Mouse (Mus musculus): ENCODE results near the gene Abhd18.
"Not testable (repeated sequence)": the region's sequence is repeated elsewhere in the genome, so short reads cannot be mapped to it uniquely, and the experiment has no call there.

Abhd18 gene

GRCm38 (mm10) chr3:40846957-40847017 lies at the start of gene Abhd18:
Gene Abhd18, plus strand, starts transcription at chr3:40846970.
- not testable (repeated sequence) for DNase-seq (ENCODE audit: low read depth, low spot score)

DNA sequence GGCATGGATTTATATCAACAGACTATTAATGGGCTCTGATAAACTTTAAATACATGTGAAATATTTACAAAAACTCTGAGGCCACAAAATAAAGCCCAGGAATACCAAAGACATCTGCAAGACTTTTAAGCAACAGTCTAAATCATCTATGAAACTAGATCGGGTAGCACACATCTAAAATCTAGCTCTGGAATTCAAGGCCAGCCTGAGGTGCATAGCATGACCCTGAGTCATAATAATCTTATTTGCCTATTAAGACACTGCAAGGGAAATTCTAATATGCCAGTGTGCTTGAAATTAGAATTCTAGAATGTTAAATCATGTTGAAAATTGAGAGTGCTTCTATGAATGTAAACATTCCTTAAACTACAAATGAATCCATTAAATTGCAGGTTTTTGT lies 48.7 kb upstream of the Abhd18 start:
- no peak for DNase-seq (ENCODE audit: low read depth, low spot score)

DNA sequence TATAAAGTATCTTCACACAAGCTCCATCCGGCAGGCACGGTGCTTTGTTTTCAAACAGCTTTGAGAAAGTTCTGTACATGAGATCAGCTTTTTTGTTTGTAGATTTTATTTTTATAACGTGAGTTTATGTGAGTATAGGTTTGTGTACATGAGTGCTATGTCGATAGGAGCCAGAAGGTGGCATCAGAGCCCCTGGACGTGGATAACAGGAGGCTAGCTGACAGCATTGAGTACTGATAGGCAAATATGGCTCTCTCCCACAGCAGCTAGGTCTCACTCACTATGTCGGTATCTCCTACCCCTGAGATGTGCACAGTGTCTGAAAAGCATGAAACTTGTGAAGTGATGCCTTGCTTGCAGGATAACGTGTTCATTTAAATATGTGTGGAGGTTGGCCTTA lies 48.3 kb upstream of the Abhd18 start:
- peak; percentile 87 for DNase-seq (ENCODE audit: low read depth, low spot score)

DNA sequence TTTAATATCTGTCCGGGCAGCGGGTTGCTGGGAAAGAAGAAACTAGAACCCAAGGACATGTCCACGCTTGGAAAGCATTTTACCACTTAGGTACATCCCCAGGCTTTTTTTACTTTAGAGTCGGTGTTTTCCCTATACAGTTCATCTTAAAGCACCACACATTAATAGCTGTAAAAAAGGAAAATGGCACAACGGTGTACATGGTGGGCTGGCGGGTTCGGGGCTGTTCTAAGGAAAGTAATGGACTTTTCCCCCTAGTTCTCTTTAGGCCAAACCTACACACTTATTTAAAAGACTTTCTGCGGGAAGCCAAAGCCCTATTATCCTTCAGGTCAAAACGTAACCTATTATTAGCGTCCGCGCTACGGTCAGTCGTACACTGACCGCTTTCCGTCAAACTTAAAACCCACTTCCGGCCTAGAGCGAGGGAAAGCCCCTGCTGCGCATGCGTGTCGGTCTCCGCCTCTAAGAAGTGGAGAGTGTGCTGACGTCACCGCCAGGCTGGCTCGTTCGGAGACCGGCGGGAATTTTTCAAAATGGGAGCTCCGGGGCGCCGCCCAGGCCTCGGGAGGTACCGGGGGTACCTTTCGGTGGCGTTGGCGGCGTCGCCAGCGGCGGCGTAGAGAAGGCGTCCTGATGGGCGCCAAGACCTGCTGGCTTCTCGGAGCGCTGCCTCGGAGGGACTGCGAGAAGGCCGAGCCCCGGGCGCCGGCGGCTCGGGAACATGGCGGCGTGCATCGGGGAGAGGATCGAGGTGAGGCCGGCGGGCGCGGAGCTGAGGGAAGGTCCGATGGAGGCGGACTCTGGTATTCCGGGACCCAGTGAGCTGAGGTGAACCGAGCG lies 47.0 kb upstream of the Abhd18 start, which contains the start of gene Plk4:
Plk4 (plus strand) TSS at position 490 of the 843 bp plus-strand sequence.
- peak; percentile 97 for DNase-seq (ENCODE audit: low read depth, low spot score)

DNA sequence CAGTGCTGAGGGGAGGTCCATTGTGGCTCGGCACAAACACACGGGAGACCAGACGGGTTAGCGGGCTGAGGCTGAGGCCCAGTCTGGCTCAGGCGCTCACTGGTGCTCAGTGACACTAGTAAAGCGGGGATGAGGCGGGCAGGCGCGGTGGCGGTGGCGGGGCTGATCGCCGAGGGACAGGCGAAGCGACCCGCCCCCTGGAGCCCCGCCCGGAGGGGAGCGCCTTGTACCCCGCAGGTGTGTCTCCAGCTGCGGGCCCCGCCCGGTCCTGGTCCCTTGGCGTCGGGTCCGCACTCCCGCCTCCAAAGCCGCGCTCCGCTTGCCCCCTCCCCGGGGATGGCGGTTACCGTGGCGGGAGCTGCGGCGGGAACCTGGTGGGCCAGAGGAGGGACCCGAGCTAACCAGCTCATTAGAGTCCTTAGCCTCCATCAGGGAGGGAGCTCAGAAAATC lies 46.4 kb upstream of the Abhd18 start:
- peak; percentile 87 for DNase-seq (ENCODE audit: low read depth, low spot score)

- DNase-seq (ENCODE audit: low read depth, low spot score) = peak; percentile 53
Observed at GRCm38 (mm10) chr3:40806871-40807270, 39.9 kb upstream of the Abhd18 start.

GRCm38 (mm10) chr3:40808686-40809085 lies 38.1 kb upstream of the Abhd18 start:
- DNase-seq (ENCODE audit: low read depth, low spot score) = peak; percentile 34

DNA sequence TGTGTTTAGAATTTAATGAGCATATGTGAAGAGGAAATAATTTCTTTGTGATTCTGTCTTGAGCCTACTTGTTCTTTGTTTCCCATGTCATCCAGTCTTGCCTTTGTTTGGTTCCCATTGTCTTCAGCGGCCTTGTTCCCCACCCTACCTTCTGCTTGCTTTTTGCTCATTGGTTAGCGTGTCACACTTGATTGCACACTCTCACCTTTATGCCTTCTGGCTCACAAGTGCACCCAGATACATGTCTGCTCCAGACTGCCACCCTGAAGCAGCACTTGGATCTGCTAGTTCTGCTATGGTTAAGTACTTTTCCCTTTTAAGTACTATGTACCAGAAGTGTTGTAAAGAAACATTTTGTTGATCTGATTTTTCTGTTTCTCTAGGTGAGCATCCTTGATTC lies 36.9 kb upstream of the Abhd18 start:
- DNase-seq (ENCODE audit: low read depth, low spot score) = peak; percentile 27

DNA sequence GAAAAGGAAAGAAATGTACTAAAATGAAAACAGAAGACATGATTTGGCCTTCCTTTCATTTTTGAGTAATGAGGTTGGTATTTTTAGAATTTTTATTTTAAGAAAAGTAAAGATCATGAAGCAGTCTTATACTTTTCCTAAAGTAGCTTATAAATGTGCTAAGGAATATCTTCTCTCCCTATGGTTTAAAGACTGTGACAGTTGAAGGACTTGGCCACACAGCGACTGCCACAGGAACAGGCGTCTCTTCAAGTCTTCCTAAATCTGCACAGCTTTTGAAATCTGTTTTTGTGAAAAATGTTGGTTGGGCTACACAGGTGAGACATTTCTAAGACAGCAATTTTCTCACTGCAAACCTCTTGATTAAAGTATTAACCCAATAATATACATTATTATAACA lies 33.5 kb upstream of the Abhd18 start:
- no peak for DNase-seq (ENCODE audit: low read depth, low spot score)

GRCm38 (mm10) chr3:40845521-40845920 lies 1.2 kb upstream of the Abhd18 start:
- DNase-seq (ENCODE audit: low read depth, low spot score) = not testable (repeated sequence)

- DNase-seq (ENCODE audit: low read depth, low spot score) = peak; percentile 98
Observed at GRCm38 (mm10) chr3:40846473-40846956, 255 bp upstream of the Abhd18 start, which contains the start of gene Mfsd8. Gene Mfsd8, minus strand, starts transcription at chr3:40846886.

DNA sequence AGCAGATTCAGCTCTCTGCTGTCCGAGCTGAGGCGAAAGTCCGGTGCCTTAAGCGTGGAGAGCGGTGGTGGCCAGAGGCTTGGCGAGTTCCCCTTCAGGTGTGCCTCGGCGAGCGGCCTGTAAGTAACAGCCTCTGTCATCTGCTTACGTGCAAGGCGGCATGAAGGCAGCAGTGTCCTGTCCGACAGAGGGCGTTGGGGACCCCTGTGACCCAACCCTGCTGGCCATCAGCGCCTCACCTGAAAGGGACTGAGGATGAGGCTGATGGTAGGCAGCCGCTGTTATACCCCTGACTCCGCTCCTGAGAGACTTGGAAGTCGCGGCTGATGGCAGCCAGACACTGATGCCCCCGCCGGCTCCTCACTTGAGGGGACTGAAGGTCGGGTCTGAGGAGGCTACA lies 248 bp downstream of the Abhd18 start:
- DNase-seq (ENCODE audit: low read depth, low spot score) = peak; percentile 87

- not testable (repeated sequence) for DNase-seq (ENCODE audit: low read depth, low spot score)
Observed at GRCm38 (mm10) chr3:40847936-40848335, 1.2 kb downstream of the Abhd18 start.

GRCm38 (mm10) chr3:40853123-40853738 lies 6.5 kb downstream of the Abhd18 start:
- not testable (repeated sequence) for DNase-seq (ENCODE audit: low read depth, low spot score)

- peak; percentile 98 for DNase-seq (ENCODE audit: low read depth, low spot score)
Observed at GRCm38 (mm10) chr3:40893816-40894258, 47.1 kb downstream of the Abhd18 start.

DNA sequence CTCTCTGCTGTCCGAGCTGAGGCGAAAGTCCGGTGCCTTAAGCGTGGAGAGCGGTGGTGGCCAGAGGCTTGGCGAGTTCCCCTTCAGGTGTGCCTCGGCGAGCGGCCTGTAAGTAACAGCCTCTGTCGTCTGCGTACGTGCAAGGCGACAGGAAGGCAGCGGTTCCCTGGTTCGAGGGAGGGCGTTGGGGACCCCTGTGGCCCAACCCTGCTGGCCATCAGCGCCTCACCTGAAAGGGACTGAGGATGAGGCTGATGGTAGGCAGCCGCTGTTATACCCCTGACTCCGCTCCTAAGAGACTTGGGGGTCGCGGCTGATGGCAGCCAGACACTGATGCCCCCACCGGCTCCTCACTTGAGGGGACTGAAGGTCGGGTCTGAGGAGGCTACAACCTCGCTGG lies 47.6 kb downstream of the Abhd18 start:
- DNase-seq (ENCODE audit: low read depth, low spot score) = peak; percentile 73

- not testable (repeated sequence) for DNase-seq (ENCODE audit: low read depth, low spot score)
Observed at GRCm38 (mm10) chr3:40902443-40902842, 55.7 kb downstream of the Abhd18 start, which contains the start of gene 1700034I23Rik. Gene 1700034I23Rik, minus strand, starts transcription at chr3:40902543.

- DNase-seq (ENCODE audit: low read depth, low spot score) = no peak
Observed at GRCm38 (mm10) chr3:40938189-40938588, 91.4 kb downstream of the Abhd18 start.

GRCm38 (mm10) chr3:40938592-40938991 lies 91.8 kb downstream of the Abhd18 start:
- DNase-seq (ENCODE audit: low read depth, low spot score) = no peak

- DNase-seq (ENCODE audit: low read depth, low spot score) = no peak
Observed at GRCm38 (mm10) chr3:40939019-40939418, 92.2 kb downstream of the Abhd18 start.

- DNase-seq (ENCODE audit: low read depth, low spot score) = peak; percentile 99
Observed at GRCm38 (mm10) chr3:40949170-40949902, 102.6 kb downstream of the Abhd18 start, which contains the start of gene Larp1b. Gene Larp1b, plus strand, starts transcription at chr3:40949828.

GRCm38 (mm10) chr3:40949903-40950600 lies 103.3 kb downstream of the Abhd18 start:
- no peak for DNase-seq (ENCODE audit: low read depth, low spot score)

Measured in A20 (cell line).